Mouse (Mus musculus) embryo, embryonic 10 days (tissue): ENCODE data around the gene Olfr786.

Experiments
- DNase-seq: peaks from one replicate; pipeline ENCODE4 v3.0.0-alpha.2; 2015; ENCODE audit warnings: low spot score

Gene Olfr786

DNA sequence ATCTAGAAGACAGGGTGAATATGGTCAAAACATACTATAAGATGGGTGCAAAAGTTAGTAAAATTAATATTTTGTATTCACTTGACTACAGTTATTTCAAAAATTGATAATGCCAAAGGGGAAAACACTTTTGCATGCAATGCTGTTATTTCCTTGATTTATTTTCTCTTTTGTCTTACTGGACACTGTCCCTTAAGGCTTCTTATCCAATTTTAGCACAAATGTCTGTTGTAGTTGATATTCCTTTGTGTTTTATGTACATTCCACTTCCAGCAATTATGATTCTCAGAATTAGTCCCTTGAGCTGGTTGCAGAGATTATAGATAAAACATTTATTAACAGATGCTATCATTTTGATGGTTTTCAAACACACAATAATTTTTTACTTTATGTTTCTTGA is at the start of gene Olfr786:
Gene Olfr786, plus strand, starts transcription at position 301 of the 400 bp plus-strand sequence.
- DNase-seq: no peak

- no peak for DNase-seq
These were observed 43.3 kb upstream of the Olfr786 start, which contains the start of gene Olfr784 for GRCm38 (mm10) chr10:129383783-129384182. Gene Olfr784, plus strand, starts transcription at chr10:129384083.

- no peak for DNase-seq
These were observed 26.2 kb upstream of the Olfr786 start for GRCm38 (mm10) chr10:129400892-129401291.

- no peak for DNase-seq
These were observed 22.0 kb upstream of the Olfr786 start, which contains the start of gene Olfr785 for GRCm38 (mm10) chr10:129405126-129405525. Gene Olfr785, plus strand, starts transcription at chr10:129405426.

GRCm38 (mm10) chr10:129461562-129461961 is 34.5 kb downstream of the Olfr786 start, which contains the start of gene Olfr787:
Gene Olfr787, plus strand, starts transcription at chr10:129461862.
- no peak for DNase-seq

GRCm38 (mm10) chr10:129470698-129471097 is 43.6 kb downstream of the Olfr786 start, which contains the start of gene Olfr788:
Gene Olfr788, plus strand, starts transcription at chr10:129470998.
- DNase-seq: no peak

DNA sequence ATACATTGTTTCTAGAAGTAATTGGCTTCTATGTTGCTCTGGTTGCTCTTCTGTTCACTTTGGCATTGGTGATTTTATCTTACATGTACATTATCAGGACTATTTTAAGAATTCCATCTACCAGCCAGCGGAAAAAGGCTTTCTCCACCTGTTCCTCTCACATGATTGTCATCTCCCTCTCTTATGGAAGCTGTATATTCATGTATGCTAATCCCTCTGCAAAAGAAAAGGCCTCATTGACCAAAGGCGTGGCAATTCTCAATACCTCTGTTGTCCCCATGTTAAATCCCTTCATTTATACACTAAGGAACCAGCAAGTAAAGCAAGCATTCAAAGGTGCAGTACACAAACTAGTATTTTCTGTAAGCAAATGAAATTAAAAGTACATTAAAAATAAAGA is 46.1 kb downstream of the Olfr786 start:
- no peak for DNase-seq

DNA sequence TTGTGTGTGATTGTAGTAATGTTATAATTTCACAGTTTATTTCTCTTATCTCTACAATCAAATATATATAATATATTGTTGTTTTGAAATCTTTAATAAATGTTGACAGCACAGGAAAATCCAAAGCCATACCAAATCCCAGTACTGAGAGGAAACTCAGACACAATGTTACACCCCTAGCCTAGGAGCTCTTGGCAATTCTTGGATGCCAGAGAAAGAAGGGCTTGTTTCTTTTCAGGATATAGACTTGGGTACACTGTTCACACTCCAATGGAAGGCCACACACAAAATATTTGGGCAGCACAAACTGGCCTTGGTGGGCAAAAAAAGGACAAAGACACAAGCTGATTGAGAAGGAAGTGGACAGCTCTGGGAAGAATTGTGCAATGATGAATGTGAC is 46.6 kb downstream of the Olfr786 start:
- DNase-seq: no peak

- no peak for DNase-seq
These were observed 57.3 kb downstream of the Olfr786 start, which contains the start of gene Olfr789 for GRCm38 (mm10) chr10:129484452-129484851. Gene Olfr789, plus strand, starts transcription at chr10:129484752.
